Mouse (Mus musculus): Measurements from ENCODE around the gene Baz2b.

DNA sequence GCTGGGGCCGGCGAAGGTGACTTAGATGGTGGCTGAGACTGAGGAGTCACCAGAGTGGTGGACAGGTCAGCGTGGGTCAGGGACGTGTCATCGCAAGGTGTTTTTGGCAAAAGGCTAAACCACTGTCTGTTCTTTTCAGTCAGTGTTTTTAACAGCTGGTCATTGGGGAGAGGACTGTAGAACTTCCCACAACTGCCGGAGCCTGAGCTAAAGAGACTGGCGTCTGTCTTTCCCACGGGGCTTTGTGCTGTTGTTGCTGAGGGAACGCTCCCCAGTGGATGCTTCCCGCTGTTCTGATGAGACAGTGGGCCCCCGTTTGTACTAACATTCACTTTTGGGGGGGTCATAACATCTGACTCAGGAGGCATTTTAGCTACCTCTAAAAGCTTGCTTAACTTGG lies 296.0 kb downstream of the Baz2b start:
- no peak for TF ChIP-seq EP300 (IDR thresholded peaks at IDR 0.05; ENCODE audit: low read depth in 1 of 2, low read length in 2 of 2)
- no peak for TF ChIP-seq MAZ (IDR thresholded peaks at IDR 0.05; ENCODE audit: low read depth, low read length)
- no peak for TF ChIP-seq E2F4 (IDR thresholded peaks at IDR 0.05; ENCODE audit: borderline replicate concordance, low read depth, low read length)
- TF ChIP-seq TCF12 (IDR thresholded peaks at IDR 0.05; ENCODE audit: low read depth, low read length), result no peak
- TF ChIP-seq KAT2A (conservative IDR thresholded peaks at IDR 0.05; ENCODE audit: low read depth, low read length), result no peak
- no peak for TF ChIP-seq CTCF (IDR thresholded peaks at IDR 0.05 in 2 of 3, conservative IDR thresholded peaks at IDR 0.05 in 1 of 3; ENCODE audit: control insufficient read depth in 1 of 3, insufficient read depth in 1 of 3, low read depth in 2 of 3, low read length in 3 of 3, poor library complexity in 1 of 3, severe bottlenecking in 1 of 3)
- no peak for TF ChIP-seq POLR2A (IDR thresholded peaks at IDR 0.05; ENCODE audit: control insufficient read depth in 1 of 2, insufficient read depth in 1 of 2, low read depth in 1 of 2, low read length in 2 of 2, poor library complexity in 1 of 2)
- TF ChIP-seq ZMIZ1 (IDR thresholded peaks at IDR 0.05; ENCODE audit: low read depth, low read length), result no peak
- TF ChIP-seq RAD21 (IDR thresholded peaks at IDR 0.05; ENCODE audit: low read depth, low read length), result no peak
- TF ChIP-seq MAX (IDR thresholded peaks at IDR 0.05; ENCODE audit: low read length), result no peak
- no peak for TF ChIP-seq RCOR1 (IDR thresholded peaks at IDR 0.05; ENCODE audit: low read depth, low read length)
- no peak for TF ChIP-seq SIN3A (IDR thresholded peaks at IDR 0.05; ENCODE audit: low read length)
- TF ChIP-seq HCFC1 (IDR thresholded peaks at IDR 0.05; ENCODE audit: low read depth, low read length), result no peak
- no peak for TF ChIP-seq MYC (IDR thresholded peaks at IDR 0.05; ENCODE audit: low read depth, low read length)
